Mouse (Mus musculus): ENCODE measurements around the gene Tmem140. TPM values are rescaled to one million over a fixed set of nuclear protein-coding genes. Genes with fewer than 3 reads are reported as not detected.

The Tmem140 gene
- polyA plus RNA-seq, 1 experiment from 2014 or later: 1.8 TPM

DNA sequence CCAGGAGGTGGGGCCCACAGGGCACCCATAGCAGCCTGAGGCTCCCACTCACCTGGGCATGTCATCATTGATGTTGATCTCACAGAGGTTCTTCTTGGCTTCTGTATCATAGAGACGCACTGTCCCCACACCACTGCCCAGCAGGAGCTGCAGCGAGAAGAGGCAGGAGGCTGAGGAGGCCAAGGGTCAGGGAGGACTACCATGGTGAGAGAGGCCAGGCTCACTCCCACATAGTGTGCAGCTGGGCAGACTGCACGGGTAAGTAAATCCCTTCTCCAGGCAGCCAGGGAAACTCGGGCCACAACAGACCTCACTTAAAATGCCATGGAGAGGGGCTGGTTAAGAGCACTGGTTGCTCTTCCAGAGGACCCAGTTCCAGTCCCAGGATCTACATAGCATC, 26.2 kb downstream of the Tmem140 start:
- H3K9me3 ChIP-seq (ENCODE audit: control insufficient read depth, low read length): no peaks in the 10 kb centered on the region
- no peaks in the 10 kb centered on the region for H3K4me1 ChIP-seq (ENCODE audit: control insufficient read depth, insufficient read depth, low read length)
- 58% methylated on average over 4 of the region's 4 CpGs for WGBS
- H3K4me2 ChIP-seq (ENCODE audit: low read depth, low read length): no peak overlapping the region
- no peak for ATAC-seq
- H3K36me3 ChIP-seq (ENCODE audit: control insufficient read depth, insufficient read depth, low read length): no peaks in the 10 kb centered on the region; the same call in 1 of the 2 replicates
- H3K9ac ChIP-seq (ENCODE audit: low read depth, low read length): no peak overlapping the region
- H3K27me3 ChIP-seq (replicated peaks; ENCODE audit: control insufficient read depth, insufficient read depth, low read length): no peaks in the 10 kb centered on the region
- H3K4me3 ChIP-seq (ENCODE audit: low read length): no peak overlapping the region
- no peak overlapping the region for H3K27ac ChIP-seq (ENCODE audit: low read length)

GRCm38 (mm10) chr6:34895569-34895968, 32.6 kb downstream of the Tmem140 start:
- H3K27ac ChIP-seq (ENCODE audit: low read length): no peak overlapping the region
- WGBS: 87% methylated on average over 7 of the region's 7 CpGs
- no peak overlapping the region for H3K4me3 ChIP-seq (ENCODE audit: low read length)
- ATAC-seq: no peak
- no peak overlapping the region for H3K4me2 ChIP-seq (ENCODE audit: low read depth, low read length)
- H3K9me3 ChIP-seq (ENCODE audit: control insufficient read depth, low read length): no peaks in the 10 kb centered on the region
- no peaks in the 10 kb centered on the region for H3K27me3 ChIP-seq (replicated peaks; ENCODE audit: control insufficient read depth, insufficient read depth, low read length)
- no peaks in the 10 kb centered on the region for H3K4me1 ChIP-seq (ENCODE audit: control insufficient read depth, insufficient read depth, low read length)
- peaks cover 11% of the 10 kb centered on the region for H3K36me3 ChIP-seq (ENCODE audit: control insufficient read depth, insufficient read depth, low read length)
- H3K9ac ChIP-seq (ENCODE audit: low read depth, low read length): no peak overlapping the region

GRCm38 (mm10) chr6:34896168-34896780, 33.3 kb downstream of the Tmem140 start:
- 65% methylated on average over 16 of the region's 16 CpGs for WGBS
- no peak overlapping the region for H3K27ac ChIP-seq (ENCODE audit: low read length)
- H3K9ac ChIP-seq (ENCODE audit: low read depth, low read length): no peak overlapping the region
- H3K4me3 ChIP-seq (ENCODE audit: low read length): no peak overlapping the region
- no peak overlapping the region for H3K4me2 ChIP-seq (ENCODE audit: low read depth, low read length)
- H3K9me3 ChIP-seq (ENCODE audit: control insufficient read depth, low read length): no peaks in the 10 kb centered on the region
- no peak for ATAC-seq
- H3K36me3 ChIP-seq (ENCODE audit: control insufficient read depth, insufficient read depth, low read length): peaks cover 11% of the 10 kb centered on the region
- no peaks in the 10 kb centered on the region for H3K27me3 ChIP-seq (replicated peaks; ENCODE audit: control insufficient read depth, insufficient read depth, low read length)
- H3K4me1 ChIP-seq (ENCODE audit: control insufficient read depth, insufficient read depth, low read length): no peaks in the 10 kb centered on the region

DNA sequence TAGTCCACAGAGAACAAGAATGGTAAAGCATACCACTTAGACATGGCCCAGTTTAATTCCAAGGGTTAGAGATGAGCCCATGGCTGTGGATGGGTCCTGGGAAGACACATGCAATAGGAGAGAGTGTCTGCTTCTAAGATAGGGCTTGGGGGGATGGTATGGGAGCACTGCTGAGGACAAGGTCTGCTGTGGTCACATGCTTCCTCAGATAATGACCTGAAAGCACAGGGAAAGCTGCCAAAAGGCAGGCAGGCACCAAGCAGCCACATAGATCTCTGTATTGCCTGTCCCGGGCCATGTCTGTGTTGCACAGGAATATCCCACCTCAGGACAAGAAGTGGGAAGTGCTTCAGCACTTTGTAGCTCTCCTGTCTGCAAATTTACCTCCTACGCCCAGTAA, 36.2 kb downstream of the Tmem140 start:
- ATAC-seq: peak; percentile 69
- Histone ChIP-seq H3K27me3 (replicated peaks; ENCODE audit: control insufficient read depth, insufficient read depth, low read length) (no peaks in the 10 kb centered on the region), H3K9ac (ENCODE audit: low read depth, low read length) (no peak overlapping the region), H3K27ac (ENCODE audit: low read length) (no peak overlapping the region), H3K4me1 (ENCODE audit: control insufficient read depth, insufficient read depth, low read length) (no peaks in the 10 kb centered on the region), H3K4me2 (ENCODE audit: low read depth, low read length) (no peak overlapping the region), H3K9me3 (ENCODE audit: control insufficient read depth, low read length) (no peaks in the 10 kb centered on the region), H3K4me3 (ENCODE audit: low read length) (no peak overlapping the region), H3K36me3 (ENCODE audit: control insufficient read depth, insufficient read depth, low read length) (peaks cover 11% of the 10 kb centered on the region)
- 85% methylated on average over 2 of the region's 2 CpGs for WGBS

- Histone ChIP-seq H3K4me3 (ENCODE audit: low read length) (no peak overlapping the region), H3K36me3 (ENCODE audit: control insufficient read depth, insufficient read depth, low read length) (peaks cover 8% of the 10 kb centered on the region)
- 73% methylated on average over 2 of the region's 2 CpGs for WGBS
Measured at GRCm38 (mm10) chr6:34900990-34901389, 38.0 kb downstream of the Tmem140 start.

DNA sequence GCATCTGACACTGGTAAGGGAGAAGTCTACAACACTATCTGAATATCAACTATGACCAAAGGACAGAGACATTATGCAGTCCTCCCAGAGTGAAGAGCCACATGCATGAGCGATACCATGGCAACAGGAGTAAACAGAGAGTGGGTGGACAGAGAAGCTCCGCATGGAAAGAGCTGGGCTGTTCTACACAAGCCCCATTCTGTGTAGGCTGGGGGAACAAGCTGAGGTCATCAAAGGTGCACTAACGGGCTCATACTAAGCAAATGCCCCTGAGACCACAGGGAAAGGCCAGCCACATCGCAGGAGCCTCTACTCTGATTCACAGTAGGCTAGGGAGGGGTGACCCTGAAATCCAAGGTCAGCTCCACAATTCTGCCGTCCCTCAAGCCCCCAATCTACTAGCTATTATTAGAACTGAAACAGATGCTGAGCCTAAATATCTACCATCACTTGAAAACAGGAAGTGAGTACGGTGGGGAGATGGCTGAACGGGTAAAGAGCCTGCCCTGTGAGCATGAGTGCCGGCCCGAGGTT, 39.0 kb downstream of the Tmem140 start:
- H3K27ac ChIP-seq (ENCODE audit: low read length): no peak overlapping the region
- ATAC-seq: no peak
- no peaks in the 10 kb centered on the region for H3K4me1 ChIP-seq (ENCODE audit: control insufficient read depth, insufficient read depth, low read length)
- H3K9ac ChIP-seq (ENCODE audit: low read depth, low read length): no peak overlapping the region
- H3K9me3 ChIP-seq (ENCODE audit: control insufficient read depth, low read length): no peaks in the 10 kb centered on the region
- H3K36me3 ChIP-seq (ENCODE audit: control insufficient read depth, insufficient read depth, low read length): peaks cover 10% of the 10 kb centered on the region
- 55% methylated on average over 9 of the region's 9 CpGs for WGBS
- H3K4me3 ChIP-seq (ENCODE audit: low read length): no peak overlapping the region
- no peaks in the 10 kb centered on the region for H3K27me3 ChIP-seq (replicated peaks; ENCODE audit: control insufficient read depth, insufficient read depth, low read length)
- no peak overlapping the region for H3K4me2 ChIP-seq (ENCODE audit: low read depth, low read length)

More at GRCm38 (mm10) chr6:34900990-34901389, 38.0 kb downstream of the Tmem140 start:
- Histone ChIP-seq H3K27me3 (replicated peaks; ENCODE audit: control insufficient read depth, insufficient read depth, low read length) (no peaks in the 10 kb centered on the region), H3K4me2 (ENCODE audit: low read depth, low read length) (no peak overlapping the region), H3K27ac (ENCODE audit: low read length) (no peak overlapping the region), H3K4me1 (ENCODE audit: control insufficient read depth, insufficient read depth, low read length) (no peaks in the 10 kb centered on the region), H3K9ac (ENCODE audit: low read depth, low read length) (no peak overlapping the region), H3K9me3 (ENCODE audit: control insufficient read depth, low read length) (no peaks in the 10 kb centered on the region)
- no peak for ATAC-seq

- H3K9ac ChIP-seq (ENCODE audit: low read depth, low read length): no peak overlapping the region
- H3K36me3 ChIP-seq (ENCODE audit: control insufficient read depth, insufficient read depth, low read length): peaks cover 6% of the 10 kb centered on the region
- WGBS: 78% methylated on average over 7 of the region's 7 CpGs
- no peak overlapping the region for H3K4me2 ChIP-seq (ENCODE audit: low read depth, low read length)
- ATAC-seq: no peak
- no peak overlapping the region for H3K4me3 ChIP-seq (ENCODE audit: low read length)
- no peaks in the 10 kb centered on the region for H3K27me3 ChIP-seq (replicated peaks; ENCODE audit: control insufficient read depth, insufficient read depth, low read length)
- H3K27ac ChIP-seq (ENCODE audit: low read length): no peak overlapping the region
- no peaks in the 10 kb centered on the region for H3K4me1 ChIP-seq (ENCODE audit: control insufficient read depth, insufficient read depth, low read length)
- H3K9me3 ChIP-seq (ENCODE audit: control insufficient read depth, low read length): no peaks in the 10 kb centered on the region
Measured at GRCm38 (mm10) chr6:34902578-34902977, 39.6 kb downstream of the Tmem140 start.

GRCm38 (mm10) chr6:34903441-34903840, 40.5 kb downstream of the Tmem140 start:
- Histone ChIP-seq H3K4me2 (ENCODE audit: low read depth, low read length) (no peak overlapping the region), H3K27ac (ENCODE audit: low read length) (no peak overlapping the region), H3K9ac (ENCODE audit: low read depth, low read length) (no peak overlapping the region), H3K27me3 (replicated peaks; ENCODE audit: control insufficient read depth, insufficient read depth, low read length) (no peaks in the 10 kb centered on the region), H3K9me3 (ENCODE audit: control insufficient read depth, low read length) (no peaks in the 10 kb centered on the region), H3K4me3 (ENCODE audit: low read length) (no peak overlapping the region), H3K4me1 (ENCODE audit: control insufficient read depth, insufficient read depth, low read length) (no peaks in the 10 kb centered on the region), H3K36me3 (ENCODE audit: control insufficient read depth, insufficient read depth, low read length) (peaks cover 12% of the 10 kb centered on the region)
- 67% methylated on average over 5 of the region's 5 CpGs for WGBS
- ATAC-seq: no peak

GRCm38 (mm10) chr6:34903851-34904250, 40.9 kb downstream of the Tmem140 start:
- H3K9ac ChIP-seq (ENCODE audit: low read depth, low read length): no peak overlapping the region
- H3K4me2 ChIP-seq (ENCODE audit: low read depth, low read length): no peak overlapping the region
- peaks cover 12% of the 10 kb centered on the region for H3K36me3 ChIP-seq (ENCODE audit: control insufficient read depth, insufficient read depth, low read length)
- no peak overlapping the region for H3K27ac ChIP-seq (ENCODE audit: low read length)
- no peaks in the 10 kb centered on the region for H3K4me1 ChIP-seq (ENCODE audit: control insufficient read depth, insufficient read depth, low read length)
- 91% methylated on average over 10 of the region's 10 CpGs for WGBS
- H3K27me3 ChIP-seq (replicated peaks; ENCODE audit: control insufficient read depth, insufficient read depth, low read length): no peaks in the 10 kb centered on the region
- H3K9me3 ChIP-seq (ENCODE audit: control insufficient read depth, low read length): no peaks in the 10 kb centered on the region
- no peak overlapping the region for H3K4me3 ChIP-seq (ENCODE audit: low read length)
- ATAC-seq: no peak

- no peaks in the 10 kb centered on the region for H3K9me3 ChIP-seq (ENCODE audit: control insufficient read depth, low read length)
- no peaks in the 10 kb centered on the region for H3K4me1 ChIP-seq (ENCODE audit: control insufficient read depth, insufficient read depth, low read length)
- ATAC-seq: no peak
- 84% methylated on average over 6 of the region's 6 CpGs for WGBS
- H3K27me3 ChIP-seq (replicated peaks; ENCODE audit: control insufficient read depth, insufficient read depth, low read length): no peaks in the 10 kb centered on the region
- no peak overlapping the region for H3K4me3 ChIP-seq (ENCODE audit: low read length)
- no peak overlapping the region for H3K4me2 ChIP-seq (ENCODE audit: low read depth, low read length)
- H3K36me3 ChIP-seq (ENCODE audit: control insufficient read depth, insufficient read depth, low read length): peaks cover 12% of the 10 kb centered on the region
- H3K27ac ChIP-seq (ENCODE audit: low read length): no peak overlapping the region
- no peak overlapping the region for H3K9ac ChIP-seq (ENCODE audit: low read depth, low read length)
Measured at GRCm38 (mm10) chr6:34904361-34904760, 41.4 kb downstream of the Tmem140 start.

Measured in intestine, embryonic 16.5 days (tissue).